Mouse (Mus musculus) T-cell, adult 2 months (primary cell): ENCODE measurements at regions not wholly inside any gene's neighbourhood (a gene's known extent, or its start where the extent isn't known, plus 50 kb on each side); places are given as distances from the start of the nearest gene placed in this dataset.

Experiments used
- DNase-seq: peaks from one replicate; pipeline ENCODE4 v3.0.0; 2022; ENCODE audit warnings: low spot score

DNA sequence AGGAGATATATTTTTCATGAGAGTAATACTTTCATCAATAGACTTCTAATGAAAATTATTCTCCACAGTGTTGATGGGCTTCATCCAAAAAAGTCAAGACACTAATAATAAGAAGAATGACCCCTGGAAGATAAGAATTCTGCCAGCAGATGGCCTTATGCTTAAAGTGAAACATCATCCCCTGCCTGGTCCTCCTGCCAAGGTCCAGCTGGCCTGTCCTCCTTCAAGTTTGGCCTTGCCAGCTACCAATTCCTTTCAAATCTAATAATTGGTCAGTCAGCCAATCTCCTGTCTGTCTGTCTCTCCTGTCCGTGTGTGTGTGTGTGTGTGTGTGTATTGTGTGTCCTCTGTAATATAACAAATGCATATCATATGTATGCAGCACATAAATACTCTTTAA, 388.8 kb downstream of the Wdr11 start:
- no peak for DNase-seq

DNA sequence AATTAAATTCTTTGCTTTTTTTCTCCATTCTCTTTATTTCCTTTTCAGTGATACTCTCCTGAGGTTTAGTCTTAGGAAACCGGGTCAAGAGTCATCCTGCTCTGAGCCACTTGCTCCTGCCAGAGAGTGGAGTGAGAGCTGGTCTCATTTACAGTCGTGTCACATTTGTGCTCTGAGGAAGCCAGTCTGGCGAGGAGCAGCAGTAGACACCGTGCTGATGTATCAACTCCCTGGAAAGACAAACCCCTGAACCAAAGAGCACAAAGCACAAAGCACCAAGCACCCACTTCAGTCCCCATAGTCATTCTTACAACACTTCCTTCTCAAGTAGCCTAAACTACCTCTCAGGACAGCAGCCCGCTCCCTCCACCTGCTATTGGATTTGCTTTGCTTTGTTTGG, 390.7 kb downstream of the Wdr11 start:
- DNase-seq, result no peak

DNA sequence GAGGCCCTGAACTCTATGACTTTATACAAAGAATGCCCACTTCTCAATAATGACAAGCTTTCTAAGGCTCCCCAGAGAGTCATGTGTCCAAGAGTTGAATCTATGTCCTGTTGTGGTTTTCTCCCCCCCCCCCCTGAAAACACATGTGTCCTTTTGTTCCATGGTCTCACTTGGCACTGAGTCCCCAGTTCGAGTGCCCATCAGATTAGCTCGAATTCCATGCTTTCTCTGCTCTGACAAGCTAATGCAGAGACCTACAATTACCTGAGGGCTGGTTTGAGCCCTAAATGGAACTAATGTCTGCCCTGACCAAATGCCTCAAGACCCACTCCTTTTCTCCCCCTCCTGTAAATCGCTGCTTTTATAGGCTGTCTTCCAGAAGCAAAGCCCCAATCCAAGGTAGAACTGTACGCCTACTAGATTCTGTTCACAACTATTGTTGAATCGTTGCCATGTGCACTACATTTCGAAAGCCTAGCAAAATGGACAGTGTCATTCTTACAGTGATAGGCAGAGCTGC, 392.0 kb downstream of the Wdr11 start:
- no peak for DNase-seq

DNA sequence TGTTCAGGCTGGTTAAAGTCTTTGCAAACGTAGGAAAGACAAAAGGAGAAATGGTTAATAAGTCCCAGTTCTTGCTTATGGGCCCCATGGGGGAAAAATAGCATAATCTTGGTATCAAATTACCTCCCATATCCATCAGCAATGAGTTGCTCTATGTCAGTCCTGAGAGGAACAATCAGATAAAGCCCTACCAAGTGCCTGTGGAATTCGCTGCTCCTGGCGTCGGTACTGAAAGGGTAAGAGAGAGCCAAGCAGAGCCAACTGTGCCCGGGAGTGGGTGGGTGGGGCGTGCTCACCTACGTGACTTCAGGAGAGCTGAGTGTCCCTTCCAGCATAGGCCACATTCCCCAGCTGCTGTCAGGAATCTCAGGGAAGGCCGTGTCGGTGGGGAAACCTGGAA, 392.7 kb downstream of the Wdr11 start:
- no peak for DNase-seq

DNA sequence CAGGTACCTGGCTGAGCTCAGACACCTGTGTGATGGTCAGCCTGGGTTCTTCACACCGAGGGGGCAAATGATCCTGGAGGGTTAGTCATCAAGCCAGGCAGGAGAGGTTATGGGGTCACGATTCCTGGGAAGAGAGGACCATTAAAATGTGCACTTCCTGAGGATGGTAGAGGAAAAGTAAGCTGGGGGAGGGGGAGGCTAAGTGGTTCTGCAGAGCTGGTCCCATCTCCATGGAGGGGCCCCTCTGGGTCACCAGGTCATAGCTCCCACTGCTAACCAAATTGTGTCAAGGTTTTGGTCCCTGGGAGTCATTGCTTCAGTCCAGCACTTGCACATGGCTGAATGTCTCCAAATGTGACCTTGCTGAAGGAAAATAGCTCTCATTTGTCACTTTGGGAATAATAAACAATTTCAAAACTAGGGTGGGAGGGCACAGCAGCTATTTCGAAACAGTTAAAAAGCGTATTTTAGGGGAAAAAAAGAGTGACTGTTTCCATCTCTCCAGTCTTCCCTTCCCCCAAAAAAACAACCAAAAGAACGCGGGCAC, 395.5 kb downstream of the Wdr11 start:
- no peak for DNase-seq

DNA sequence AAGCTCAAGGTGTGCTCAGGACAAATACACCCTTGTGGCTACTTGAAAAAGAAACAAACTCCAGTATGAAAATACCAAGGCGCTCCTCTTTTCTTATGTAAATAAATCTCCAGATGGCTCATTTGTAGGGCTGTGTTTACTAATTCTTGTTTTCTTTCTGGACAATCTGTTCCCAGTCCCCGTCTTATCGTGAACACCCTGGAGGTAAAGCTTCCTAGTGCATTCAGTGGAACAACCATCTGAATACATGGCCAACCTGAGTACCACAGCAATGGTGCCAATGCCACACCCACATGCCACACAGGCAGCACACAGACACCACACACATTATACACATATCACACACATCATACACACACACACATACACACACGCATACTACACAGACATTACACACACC, 396.1 kb downstream of the Wdr11 start:
- no peak for DNase-seq

DNA sequence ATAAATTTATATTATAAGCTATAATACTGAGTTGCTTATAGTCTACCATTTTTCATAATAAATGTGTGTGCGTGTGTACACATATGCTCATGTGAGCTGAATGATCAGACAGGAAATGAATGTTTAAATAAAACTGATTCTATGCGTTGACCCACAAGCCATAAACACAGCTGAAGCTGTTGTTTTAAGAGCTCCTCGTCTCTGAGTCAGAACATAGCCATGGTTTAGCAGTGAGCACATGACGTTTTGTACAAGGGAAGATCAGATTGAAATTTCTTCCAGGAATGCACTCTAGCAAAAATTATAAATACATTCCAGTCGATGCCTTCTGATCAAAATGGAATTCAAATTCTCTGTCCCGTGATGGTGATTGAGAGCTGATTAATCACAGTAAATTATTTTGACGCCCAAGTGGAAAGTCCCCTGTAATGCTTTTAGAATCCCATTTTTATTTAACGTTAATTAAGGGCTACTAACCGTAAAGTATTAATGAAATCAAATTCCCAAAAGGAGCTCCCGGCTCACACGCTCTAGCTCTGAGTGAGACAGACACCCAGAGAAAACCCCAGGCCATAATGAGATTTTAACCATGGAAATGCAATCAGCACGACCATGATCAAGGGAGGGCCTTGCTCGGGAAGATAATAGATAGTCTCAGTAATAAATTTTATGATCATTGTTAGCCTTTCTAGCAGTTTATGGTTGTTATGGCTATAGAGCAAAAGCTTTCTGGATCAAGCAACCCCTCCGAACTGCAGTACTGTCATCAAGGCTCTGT, 402.0 kb downstream of the Wdr11 start:
- no peak for DNase-seq

DNA sequence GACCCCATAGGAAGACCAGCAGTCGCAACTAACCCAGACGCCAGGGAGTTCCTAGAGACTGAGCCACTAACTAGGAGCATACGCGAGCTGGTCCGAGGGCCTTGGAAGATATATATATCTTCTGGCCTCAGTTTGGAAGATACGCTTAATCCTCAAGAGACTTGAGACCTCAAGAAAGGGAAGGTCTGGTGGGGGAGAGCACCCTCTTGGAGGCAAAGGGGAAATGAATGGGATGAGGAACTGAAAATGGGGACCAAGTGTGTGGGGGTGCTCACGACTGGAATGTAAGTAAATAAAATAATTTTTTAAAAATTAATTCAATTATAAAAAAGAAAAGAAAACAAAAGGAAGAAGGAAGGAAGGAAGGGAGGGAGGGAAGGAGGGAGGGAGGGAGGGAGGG, 403.9 kb downstream of the Wdr11 start:
- no peak for DNase-seq

DNA sequence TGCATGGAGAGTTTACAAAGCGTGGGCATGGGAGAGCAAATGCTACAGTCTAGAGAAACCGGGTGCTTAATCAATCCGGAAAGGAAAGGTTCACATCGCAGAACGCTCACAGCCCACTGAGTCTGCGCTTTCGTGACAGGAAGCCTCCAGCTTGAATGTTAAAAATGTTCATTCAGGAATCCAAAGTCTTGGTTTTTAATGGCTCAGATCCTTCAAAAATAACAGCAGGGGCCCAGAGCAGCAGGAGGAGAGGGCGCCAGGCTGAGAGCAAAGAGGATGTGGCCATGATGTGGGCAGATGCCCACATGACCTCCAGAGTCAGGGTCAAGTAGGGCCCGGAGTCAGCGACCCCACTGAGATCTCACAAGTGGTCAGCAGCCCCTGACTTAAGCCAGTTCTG, 409.4 kb downstream of the Wdr11 start:
- DNase-seq, result no peak

DNA sequence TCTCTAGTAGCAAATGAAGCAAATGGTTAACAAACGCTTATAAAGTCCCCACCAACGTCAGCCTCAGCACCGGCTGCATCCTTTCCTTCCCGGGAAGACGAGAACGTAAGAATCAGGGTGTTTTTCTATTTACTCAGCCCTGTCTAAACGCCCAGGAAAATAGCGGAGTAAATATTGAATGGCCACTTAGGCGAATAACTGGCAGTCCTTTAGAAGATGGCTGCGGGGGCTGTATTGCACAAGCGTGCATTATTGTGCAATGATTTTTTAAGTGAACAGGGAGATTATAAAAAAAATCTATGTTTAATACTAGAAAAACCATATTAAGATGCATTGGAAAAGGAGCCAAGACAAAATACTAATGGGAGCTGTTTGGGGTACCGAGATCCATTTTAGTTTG, 410.3 kb downstream of the Wdr11 start:
- no peak for DNase-seq

DNA sequence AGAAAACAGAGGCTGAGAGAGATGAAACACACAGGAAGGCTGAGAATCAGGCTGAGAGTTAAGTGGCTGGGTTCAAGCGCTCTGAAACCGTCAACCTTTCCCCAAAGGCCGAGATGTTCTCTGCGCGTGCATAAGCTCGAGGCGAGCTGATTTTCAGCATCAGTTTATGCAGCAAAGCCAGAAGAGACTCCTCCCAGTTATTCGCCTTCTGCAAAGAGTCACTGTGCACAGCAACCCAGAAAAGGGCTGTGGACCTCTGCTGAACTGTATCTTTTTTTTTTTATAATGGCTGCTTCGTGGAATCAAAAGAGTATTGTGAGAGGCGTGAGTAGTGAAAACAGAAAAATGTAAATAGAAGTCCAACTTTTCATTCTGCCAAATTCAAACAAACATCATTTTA, 413.7 kb downstream of the Wdr11 start:
- DNase-seq, result no peak

DNA sequence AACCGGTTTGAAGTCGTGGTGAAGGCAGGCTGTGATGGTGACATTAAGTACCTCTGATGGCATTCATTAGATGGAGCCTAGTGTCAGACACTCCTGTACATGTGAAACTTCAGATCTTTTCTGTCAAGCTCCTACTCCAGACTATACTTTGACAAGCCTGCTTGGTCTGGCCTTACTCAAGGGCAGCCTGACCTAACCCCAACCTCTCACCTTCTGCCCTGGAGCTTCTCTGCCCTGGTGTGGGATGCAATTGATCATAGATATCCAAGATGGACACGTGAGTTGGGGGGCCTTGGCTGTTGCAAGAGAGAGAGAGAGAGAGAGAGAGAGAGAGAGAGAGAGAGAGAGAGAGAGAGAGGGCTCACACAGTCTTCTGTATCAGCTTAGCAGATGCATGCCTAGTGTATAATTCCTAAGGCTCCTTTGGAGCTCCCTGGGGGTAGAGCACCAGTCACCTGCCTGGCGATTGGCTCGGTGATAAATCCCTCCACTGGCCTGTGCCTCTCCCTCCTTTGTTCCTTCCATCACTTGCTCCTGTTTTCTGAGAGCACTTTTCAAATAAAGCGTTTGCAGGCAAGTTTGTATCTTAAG, 416.4 kb downstream of the Wdr11 start:
- DNase-seq, result no peak

DNA sequence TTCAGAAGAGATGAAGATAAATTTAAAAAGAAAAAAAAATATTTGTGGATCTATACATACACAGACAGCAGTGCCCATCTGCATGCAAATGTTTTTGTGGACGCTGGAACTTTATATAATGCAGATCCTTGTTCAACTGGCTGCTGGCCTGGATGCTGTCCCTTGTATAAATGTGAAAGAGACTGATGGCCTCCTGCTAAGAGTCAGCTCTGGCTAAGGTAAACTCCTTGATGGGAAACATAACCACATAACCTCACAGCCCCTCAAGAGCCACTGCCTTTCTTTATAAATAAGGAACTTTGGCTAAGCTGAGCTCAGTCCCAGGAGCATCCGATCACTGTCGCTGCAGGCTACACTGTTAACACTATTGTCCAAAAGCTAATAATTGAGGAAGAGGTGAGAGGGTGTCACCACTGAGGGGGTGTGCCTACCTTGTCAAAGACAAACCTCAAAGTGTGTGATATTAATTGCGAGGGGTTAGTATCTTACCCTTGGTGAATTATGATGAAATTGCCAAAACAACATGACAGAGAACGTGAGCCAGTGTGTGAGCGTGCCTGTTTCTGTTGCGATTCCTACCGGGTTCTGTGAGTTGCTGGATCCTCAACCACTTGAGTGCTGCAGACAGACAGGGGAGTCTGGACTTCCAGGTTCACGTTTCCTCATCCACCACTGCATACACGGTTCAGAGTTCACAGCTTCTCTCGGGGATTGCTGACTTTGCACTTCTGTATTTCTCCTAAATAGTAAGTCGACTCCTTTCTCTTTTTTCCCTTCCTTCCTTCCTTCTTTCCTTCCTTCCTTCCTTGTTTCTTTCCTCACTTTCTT, 417.1 kb downstream of the Wdr11 start:
- DNase-seq, result no peak

DNA sequence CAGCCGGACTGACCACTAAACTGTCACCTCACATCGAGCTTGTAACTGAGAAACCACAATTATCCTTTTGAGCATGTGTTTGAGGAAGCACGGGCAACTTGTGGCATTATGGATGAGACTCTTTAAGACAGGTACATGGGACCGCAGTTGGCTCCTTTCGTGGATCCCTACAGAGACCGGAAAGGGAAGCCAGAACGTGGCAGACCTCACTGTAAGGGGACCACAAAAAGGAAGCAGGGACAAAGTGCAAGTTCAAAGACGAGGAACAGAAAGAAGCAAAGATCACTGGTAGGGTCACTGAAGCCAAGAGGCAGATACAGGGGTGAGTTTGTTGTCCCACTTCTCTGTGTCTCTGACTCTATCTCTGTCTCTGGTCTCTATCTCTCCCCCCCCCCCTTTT, 420.4 kb downstream of the Wdr11 start:
- no peak for DNase-seq

DNA sequence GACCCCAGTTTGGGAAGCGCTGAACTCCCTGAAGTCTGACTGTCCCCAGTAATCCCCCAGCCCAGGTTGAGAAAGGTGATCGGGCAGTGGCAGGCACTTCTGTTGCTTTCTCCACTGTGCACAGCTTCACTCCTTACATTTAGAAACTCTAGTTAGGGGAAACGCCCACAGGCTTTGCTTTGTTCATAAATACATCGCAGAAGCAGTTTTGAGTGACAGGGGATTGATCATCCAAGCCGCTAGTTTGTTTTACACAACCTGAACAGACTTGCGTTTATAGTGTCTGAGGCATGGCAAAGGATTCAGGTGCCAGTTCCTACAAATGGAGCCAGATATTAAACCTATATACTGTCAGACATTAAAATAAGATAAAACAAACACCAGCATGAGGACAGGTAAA, 421.4 kb downstream of the Wdr11 start:
- DNase-seq, result no peak

DNA sequence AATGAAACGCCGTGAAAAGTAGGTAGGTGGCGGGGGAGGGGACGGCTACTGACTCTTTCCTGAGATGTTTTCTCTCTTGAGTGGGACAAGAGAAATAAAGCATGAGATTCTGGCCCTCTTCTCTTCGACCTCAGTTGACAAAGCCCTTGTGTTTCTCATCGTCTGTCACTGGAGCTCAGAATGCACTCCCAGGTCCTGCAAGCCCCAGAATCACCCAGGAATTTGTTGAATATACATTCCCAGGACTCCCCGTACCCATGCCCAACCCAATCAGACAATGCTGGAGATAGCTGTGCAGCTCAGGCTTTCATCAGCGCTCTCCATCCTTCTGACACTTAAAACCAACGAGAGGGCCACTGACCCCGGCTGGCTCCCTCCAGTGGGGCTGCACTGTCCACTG, 422.9 kb downstream of the Wdr11 start:
- no peak for DNase-seq

DNA sequence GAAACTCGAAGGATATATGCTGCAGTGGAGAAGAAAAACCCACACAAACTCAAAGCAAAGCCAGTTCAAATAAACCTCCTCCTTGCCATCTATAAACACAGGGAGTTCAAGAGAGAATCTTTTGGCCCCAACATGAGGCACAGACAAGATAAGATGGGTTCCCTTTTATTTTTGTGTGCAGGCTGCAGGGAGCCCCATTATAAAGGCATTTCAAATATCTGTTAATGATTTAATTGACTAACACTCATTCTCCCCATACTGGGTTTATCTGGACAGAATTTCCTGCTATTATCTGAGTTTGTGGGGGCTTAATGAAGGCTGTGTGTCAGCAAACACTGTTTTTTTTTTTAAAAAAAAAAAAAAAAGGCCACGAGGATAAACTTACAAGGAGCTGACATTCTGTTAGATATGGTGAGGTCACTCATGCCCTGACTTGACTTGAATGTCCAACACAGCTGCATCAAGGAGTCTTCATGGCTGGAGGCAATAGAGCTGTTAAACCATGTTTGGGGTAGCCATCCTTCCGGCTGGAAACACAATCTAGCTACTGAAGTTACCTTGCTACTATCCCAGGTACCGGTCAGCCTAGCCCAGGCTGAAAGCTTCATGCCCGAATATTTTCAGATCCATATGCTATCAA, 423.8 kb downstream of the Wdr11 start:
- no peak for DNase-seq

DNA sequence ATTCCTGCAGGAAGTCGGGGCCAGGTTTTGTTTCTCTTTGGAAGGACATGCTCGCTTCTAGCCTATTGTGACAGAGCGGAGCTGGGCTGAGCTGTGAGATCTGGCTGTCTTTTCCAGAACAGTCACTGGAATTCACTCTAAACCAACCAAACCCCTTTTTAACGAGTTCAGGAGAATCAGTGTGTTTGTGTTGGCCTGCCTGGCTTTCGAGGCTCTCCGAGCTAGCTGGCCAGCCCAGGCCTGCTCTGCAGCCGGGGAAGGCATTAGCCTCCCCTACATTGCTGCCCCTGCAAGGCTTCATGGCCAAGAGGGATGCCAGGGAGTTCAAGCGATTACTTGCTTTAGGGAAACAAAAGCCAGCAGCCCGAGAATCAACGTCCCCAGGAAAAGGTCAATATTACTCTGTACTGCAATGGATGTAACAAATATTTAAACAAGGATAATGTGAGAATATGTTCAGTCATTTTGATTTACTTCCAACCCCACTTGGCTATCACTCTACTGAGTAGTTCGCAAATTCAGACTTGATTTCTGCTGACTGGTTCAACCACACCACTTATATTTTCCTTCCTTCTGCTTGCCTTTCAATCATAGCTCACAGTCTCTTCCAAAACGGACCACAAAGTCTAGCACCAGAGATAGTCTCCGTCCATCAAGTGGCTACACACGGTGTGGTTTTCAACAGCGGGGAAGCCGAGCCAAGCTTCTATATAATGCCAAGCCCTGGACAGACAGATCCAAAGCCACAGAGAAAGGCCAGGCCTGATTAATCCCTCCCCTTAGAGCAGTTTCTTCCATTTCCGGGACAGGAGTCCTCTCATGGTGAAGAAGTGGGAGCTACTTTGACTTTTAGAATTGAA, 424.6 kb downstream of the Wdr11 start:
- DNase-seq, result no peak

DNA sequence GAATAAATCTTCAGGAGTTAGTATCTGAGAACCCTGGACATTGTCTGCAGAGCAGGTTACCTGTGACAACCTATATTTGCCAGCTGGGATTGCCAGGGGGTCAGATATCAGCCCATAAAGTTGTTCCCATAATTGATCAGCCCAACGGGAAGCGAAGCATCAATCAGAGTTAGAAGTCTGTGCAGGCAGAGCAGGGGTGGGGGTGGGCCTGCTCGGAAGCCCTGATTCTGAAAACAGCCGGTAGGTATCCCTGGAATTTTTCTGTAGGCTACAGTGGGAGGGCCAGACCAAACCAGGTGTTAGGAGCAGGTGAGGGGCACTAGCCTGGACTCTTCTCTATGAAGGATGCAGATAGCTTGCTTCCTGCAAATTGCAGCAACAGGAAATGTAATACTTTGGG, 427.2 kb downstream of the Wdr11 start:
- DNase-seq, result no peak

DNA sequence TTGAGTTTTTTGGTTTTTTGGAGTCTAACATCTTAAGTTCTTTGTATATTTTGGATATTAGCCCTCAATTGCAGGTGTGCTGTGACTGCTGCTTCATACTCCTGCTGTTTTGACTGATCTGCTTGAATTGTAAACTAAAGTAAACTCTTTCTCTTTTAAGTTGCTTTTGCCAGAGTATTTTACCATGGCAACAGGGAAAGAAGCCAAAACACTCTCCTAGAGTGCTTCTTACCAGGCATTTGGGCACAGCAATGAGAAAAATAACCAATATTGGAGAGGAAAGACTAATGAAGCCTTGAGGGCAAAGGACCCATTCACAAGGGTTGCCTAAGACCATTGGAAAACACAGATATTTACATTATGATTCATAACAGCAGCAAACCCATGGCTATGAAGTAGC, 437.3 kb downstream of the Wdr11 start:
- no peak for DNase-seq

DNA sequence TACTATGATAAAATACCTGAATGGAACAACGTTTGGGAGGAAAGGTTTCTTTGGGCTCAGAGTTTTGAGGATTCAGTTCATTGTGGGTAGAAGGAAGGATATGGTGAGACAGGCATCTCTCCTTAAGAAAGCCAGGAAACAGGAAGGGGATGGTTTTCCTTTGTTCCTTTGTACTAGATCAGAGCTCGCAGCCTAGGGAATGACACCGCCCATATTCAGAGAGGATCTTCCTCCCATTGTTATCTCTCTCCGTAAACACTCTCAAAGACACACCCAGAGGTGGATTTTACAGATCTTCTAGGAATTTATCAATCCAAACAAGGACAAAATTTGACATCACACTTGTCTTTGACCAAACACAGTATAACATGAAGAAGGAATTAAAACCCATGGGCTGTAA, 439.0 kb downstream of the Wdr11 start:
- no peak for DNase-seq
